In genomic region chr4:99654621-99655296, GRCm38 (mm10) we compare ENCODE assay signal across 17 mouse cellular contexts. TPM values are rescaled to one million over a fixed set of nuclear protein-coding genes. Genes with fewer than 3 reads are reported as not detected.
A peak's percentile ranks its signal among the peaks of the same experiment; 100 is the strongest.
DNase-seq lines count a peak whose midpoint lies in the region; ATAC-seq lines count a peak whose summit lies in the region.
"Had no signal": no experiment of that assay in that cellular context is flagged by ENCODE, and none has a peak within 500 bp of the region (broad histone marks: within the 10 kb centered on the region; RNA-seq: fewer than 3 reads in every experiment).

No protein-coding gene starts in this region.

- ATAC-seq in forebrain, embryonic 13.5 days, result no peak
- ATAC-seq in midbrain, embryonic 11.5 days (ENCODE audit: low FRiP score), result no peak
- no peak for ATAC-seq in midbrain, embryonic 16.5 days
- ATAC-seq in hindbrain, embryonic 13.5 days (ENCODE audit: low FRiP score), result no peak
- no peak for ATAC-seq in stomach, embryonic 15.5 days (ENCODE audit: insufficient read depth, low FRiP score, low read depth)

- H3K9me3 ChIP-seq in forebrain, embryonic 10.5 days, result no peaks in the 10 kb centered on the region
- no peaks in the 10 kb centered on the region for H3K9me3 ChIP-seq in forebrain, embryonic 13.5 days (replicated peaks)
- H3K9me3 ChIP-seq in midbrain, embryonic 11.5 days (ENCODE audit: control insufficient read depth, low read length), result no peaks in the 10 kb centered on the region
- no peaks in the 10 kb centered on the region for H3K9me3 ChIP-seq in midbrain, embryonic 16.5 days (replicated peaks; ENCODE audit: control insufficient read depth, low read length, poor library complexity, severe bottlenecking)
- no peaks in the 10 kb centered on the region for H3K9me3 ChIP-seq in hindbrain, embryonic 13.5 days
- no peaks in the 10 kb centered on the region for H3K9me3 ChIP-seq in stomach, embryonic 15.5 days
- H3K9me3 ChIP-seq: heart, embryonic 15.5 days; limb, embryonic 13.5 days had no signal

- DNase-seq in forebrain, embryonic 10.5 days (ENCODE audit: extremely low spot score, low spot score), result peak; percentile 44
- peak; percentile 95 for DNase-seq in midbrain, embryonic 11.5 days (ENCODE audit: low spot score, missing footprints)
- no peak for DNase-seq in adrenal gland, postnatal 14 days
- DNase-seq in adrenal gland, adult 18-20 months (ENCODE audit: low spot score in 2 of 2), result no peak
- DNase-seq: adrenal gland, adult 2 months; B cell, adult 2 months; gastrocnemius, adult 2 months; kidney, adult 11 months; lung, postnatal 14 days had no signal

- H3K27ac ChIP-seq in forebrain, embryonic 10.5 days, result no peak overlapping the region
- H3K27ac ChIP-seq in forebrain, embryonic 13.5 days, result no peak overlapping the region
- H3K27ac ChIP-seq in midbrain, embryonic 11.5 days (ENCODE audit: low read depth, low read length), result no peak overlapping the region
- H3K27ac ChIP-seq in midbrain, embryonic 16.5 days (ENCODE audit: low read length), result no peak overlapping the region
- peak overlapping the region; percentile 44; the same call in 1 of the 2 replicates for H3K27ac ChIP-seq in hindbrain, embryonic 13.5 days
- no peak overlapping the region for H3K27ac ChIP-seq in stomach, embryonic 15.5 days
- H3K27ac ChIP-seq: gastrocnemius, adult 2 months; heart, embryonic 15.5 days; limb, embryonic 13.5 days had no signal

- WGBS in forebrain, embryonic 10.5 days, result under 1% methylated on average over 27 of the region's 27 CpGs
- WGBS in forebrain, embryonic 13.5 days, result under 1% methylated on average over 27 of the region's 27 CpGs
- 1% methylated on average over 27 of the region's 27 CpGs for WGBS in midbrain, embryonic 11.5 days
- WGBS in midbrain, embryonic 16.5 days, result 2% methylated on average over 27 of the region's 27 CpGs
- 1% methylated on average over 27 of the region's 27 CpGs for WGBS in hindbrain, embryonic 13.5 days
- 3% methylated on average over 27 of the region's 27 CpGs for WGBS in stomach, embryonic 15.5 days

- no peak overlapping the region for H3K9ac ChIP-seq in forebrain, embryonic 13.5 days
- no peak overlapping the region for H3K9ac ChIP-seq in midbrain, embryonic 11.5 days (ENCODE audit: low read length)
- H3K9ac ChIP-seq in midbrain, embryonic 16.5 days (ENCODE audit: low read depth, low read length), result no peak overlapping the region
- H3K9ac ChIP-seq in hindbrain, embryonic 13.5 days, result no peak overlapping the region; the same call in 1 of the 2 replicates
- H3K9ac ChIP-seq in stomach, embryonic 15.5 days, result no peak overlapping the region
- H3K9ac ChIP-seq: heart, embryonic 15.5 days; limb, embryonic 13.5 days had no signal

- peaks cover 100% of the 10 kb centered on the region for H3K27me3 ChIP-seq in forebrain, embryonic 10.5 days (ENCODE audit: poor library complexity, severe bottlenecking)
- H3K27me3 ChIP-seq in forebrain, embryonic 13.5 days, result peaks cover 97% of the 10 kb centered on the region
- H3K27me3 ChIP-seq in midbrain, embryonic 11.5 days (ENCODE audit: control insufficient read depth, insufficient read depth, low read length), result peaks cover 96% of the 10 kb centered on the region
- H3K27me3 ChIP-seq in midbrain, embryonic 16.5 days (ENCODE audit: control insufficient read depth, insufficient read depth, low read depth, low read length), result peaks cover 39% of the 10 kb centered on the region
- peaks cover 86% of the 10 kb centered on the region for H3K27me3 ChIP-seq in hindbrain, embryonic 13.5 days
- peaks cover 90% of the 10 kb centered on the region for H3K27me3 ChIP-seq in stomach, embryonic 15.5 days (replicated peaks)

- H3K36me3 ChIP-seq in forebrain, embryonic 10.5 days (replicated peaks), result no peaks in the 10 kb centered on the region
- no peaks in the 10 kb centered on the region for H3K36me3 ChIP-seq in forebrain, embryonic 13.5 days (ENCODE audit: poor library complexity, severe bottlenecking)
- no peaks in the 10 kb centered on the region for H3K36me3 ChIP-seq in midbrain, embryonic 11.5 days (ENCODE audit: control insufficient read depth, insufficient read depth, low read length)
- no peaks in the 10 kb centered on the region for H3K36me3 ChIP-seq in midbrain, embryonic 16.5 days (ENCODE audit: control insufficient read depth, insufficient read depth, low read length)
- H3K36me3 ChIP-seq in hindbrain, embryonic 13.5 days, result no peaks in the 10 kb centered on the region
- H3K36me3 ChIP-seq in stomach, embryonic 15.5 days, result no peaks in the 10 kb centered on the region
- H3K36me3 ChIP-seq: heart, embryonic 15.5 days; limb, embryonic 13.5 days had no signal

- no peak overlapping the region for H3K4me3 ChIP-seq in forebrain, embryonic 10.5 days
- no peak overlapping the region for H3K4me3 ChIP-seq in forebrain, embryonic 13.5 days
- no peak overlapping the region for H3K4me3 ChIP-seq in midbrain, embryonic 11.5 days (ENCODE audit: low read depth, low read length)
- H3K4me3 ChIP-seq in midbrain, embryonic 16.5 days (ENCODE audit: low read depth, low read length), result no peak overlapping the region
- H3K4me3 ChIP-seq in hindbrain, embryonic 13.5 days, result peak overlapping the region; percentile 24
- 0 out of 2 replicates have a peak overlapping the region, but pooled peaks have one; percentile 5 for H3K4me3 ChIP-seq in stomach, embryonic 15.5 days (replicated peaks)

- H3K4me2 ChIP-seq in forebrain, embryonic 13.5 days, result no peak overlapping the region
- no peak overlapping the region for H3K4me2 ChIP-seq in midbrain, embryonic 11.5 days
- no peak overlapping the region for H3K4me2 ChIP-seq in midbrain, embryonic 16.5 days (ENCODE audit: low read length)
- peak overlapping the region; percentile 47; the same call in 1 of the 2 replicates for H3K4me2 ChIP-seq in hindbrain, embryonic 13.5 days
- H3K4me2 ChIP-seq in stomach, embryonic 15.5 days, result no peak overlapping the region

- peaks cover 55% of the 10 kb centered on the region for H3K4me1 ChIP-seq in forebrain, embryonic 10.5 days
- H3K4me1 ChIP-seq in forebrain, embryonic 13.5 days, result peaks cover 39% of the 10 kb centered on the region
- H3K4me1 ChIP-seq in midbrain, embryonic 11.5 days (ENCODE audit: control insufficient read depth, insufficient read depth, low read length), result peaks cover 15% of the 10 kb centered on the region
- peaks cover 3% of the 10 kb centered on the region; the same call in 1 of the 2 replicates for H3K4me1 ChIP-seq in midbrain, embryonic 16.5 days (ENCODE audit: control insufficient read depth, insufficient read depth, low read length)
- H3K4me1 ChIP-seq in hindbrain, embryonic 13.5 days (replicated peaks), result peaks cover 38% of the 10 kb centered on the region
- peaks cover 28% of the 10 kb centered on the region for H3K4me1 ChIP-seq in stomach, embryonic 15.5 days

RNA-seq across cellular contexts. Expression of gene Foxd3, which starts 1.3 kb away (rescaled TPM):
- polyA plus RNA-seq in forebrain, embryonic 10.5 days (2016; fragmentation: Nextera tagmentation; extraction: Ambion mirVana), result 0.07 and 0.11 TPM in 2 replicates
- not detected in 2 replicates for polyA plus RNA-seq in forebrain, embryonic 13.5 days (2015; fragmentation: Nextera tagmentation; extraction: Ambion mirVana)
- 0.05 and 0.11 TPM in 2 replicates for polyA plus RNA-seq in midbrain, embryonic 11.5 days (2014; fragmentation: Nextera tagmentation; extraction: Ambion mirVana)
- polyA plus RNA-seq in midbrain, embryonic 16.5 days (2015; fragmentation: Nextera tagmentation; extraction: Ambion mirVana), result 0.11 and 0.18 TPM in 2 replicates
- polyA plus RNA-seq in hindbrain, embryonic 13.5 days (2015; fragmentation: Nextera tagmentation; extraction: Ambion mirVana), result 2.2 TPM in 2 replicates
- polyA plus RNA-seq in stomach, embryonic 15.5 days (2015; fragmentation: Nextera tagmentation; extraction: Ambion mirVana), result 1.4 TPM in 2 replicates
- total RNA-seq in adrenal gland, postnatal 14 days (2021), result 1.5 and 1.7 TPM in 2 replicates
- total RNA-seq in adrenal gland, adult 18-20 months (2021), result under 1 TPM; 0.50 to 0.99 TPM
- total RNA-seq: layer of hippocampus, adult 8-10 months; monocyte, adult 5-6 weeks had no signal
- polyA plus RNA-seq: heart, embryonic 15.5 days had no signal

Comparison
In these comparisons a context has a peak if more than half of its experiments do, and no peak if none do; other contexts are left out.
1. DNase-seq: peak in forebrain, embryonic 10.5 days (single experiment) and midbrain, embryonic 11.5 days (single experiment); none in adrenal gland, postnatal 14 days (single experiment) and adrenal gland, adult 18-20 months (0 of 2).
2. H3K4me3 ChIP-seq: peak in hindbrain, embryonic 13.5 days (single experiment) and stomach, embryonic 15.5 days (single experiment); none in forebrain, embryonic 10.5 days (single experiment), forebrain, embryonic 13.5 days (single experiment), midbrain, embryonic 11.5 days (single experiment) and midbrain, embryonic 16.5 days (single experiment).